Mouse (Mus musculus) thymus, adult 2 months (tissue): ENCODE data around the gene Kcna1.

Experiments
- CTCF ChIP-seq: fragments of 200-500 bp; IDR thresholded peaks from 2 replicates; pipeline ENCODE4 v1.5.1; 2012; ENCODE audit warnings: mild to moderate bottlenecking, control low read depth, low read length, moderate library complexity, borderline replicate concordance; ENCODE audit not compliant: control insufficient read depth, poor library complexity, insufficient read depth; ENCODE audit errors: extremely low read depth
- POLR2A ChIP-seq: fragments of 200-500 bp; IDR thresholded peaks from 2 replicates; pipeline ENCODE4 v1.6.1; 2012; ENCODE audit warnings: mild to moderate bottlenecking, low read length, control low read depth, moderate library complexity; ENCODE audit not compliant: control insufficient read depth, poor library complexity, insufficient read depth; ENCODE audit errors: extremely low read depth

- no peak for TF ChIP-seq POLR2A
- no peak for TF ChIP-seq CTCF
Measured at GRCm38 (mm10) chr6:126601843-126602326, 44.3 kb downstream of the Kcna1 start.
